Comparison of ENCODE assay signal across 11 mouse cellular contexts in the genomic region with DNA sequence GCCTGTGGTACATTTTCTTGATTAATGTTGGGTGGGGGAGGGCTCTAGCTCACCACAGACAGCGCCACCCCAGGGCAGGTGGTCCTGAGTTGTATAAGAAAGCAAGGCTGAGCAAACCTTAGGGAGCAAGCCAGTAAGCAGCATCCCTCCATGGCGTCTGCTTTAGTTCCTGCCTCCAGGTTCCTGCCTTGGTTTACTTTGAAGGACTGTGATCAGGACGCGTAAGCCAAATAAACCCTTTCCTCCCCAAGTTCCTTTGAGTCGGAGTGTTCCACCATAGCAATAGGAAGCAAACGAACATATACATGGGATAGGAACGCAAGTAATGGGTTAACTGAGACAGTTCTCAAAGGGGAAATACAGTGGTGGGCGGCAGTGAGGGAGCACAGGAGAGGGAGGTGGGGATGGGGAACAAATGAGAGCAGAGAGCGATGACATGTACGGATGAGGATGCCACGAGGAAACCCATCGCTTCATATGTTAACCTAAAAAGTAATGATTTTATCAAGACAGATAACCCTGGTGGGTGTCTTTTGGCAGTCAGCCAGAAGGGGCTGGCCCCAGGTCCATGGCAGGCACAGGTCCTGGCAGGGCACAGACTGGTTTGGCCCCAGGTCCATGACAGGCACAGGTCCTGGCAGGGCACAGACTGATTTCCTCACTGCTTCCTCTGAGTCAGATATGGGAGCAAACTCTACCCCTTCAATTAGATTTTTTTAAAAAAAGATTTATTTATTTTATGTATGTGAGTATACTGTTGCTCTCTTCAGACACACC. TPM values are rescaled to one million over a fixed set of nuclear protein-coding genes. Genes with fewer than 3 reads are reported as not detected.
DNase-seq lines count a peak whose midpoint lies in the region; ATAC-seq and TF ChIP-seq lines count a peak whose summit lies in the region.
"Had no signal": no experiment of that assay in that cellular context is flagged by ENCODE, and none has a peak within 500 bp of the region (broad histone marks: within the 10 kb centered on the region; RNA-seq: fewer than 3 reads in every experiment).

No protein-coding gene starts in this region.

- WGBS in heart, adult 2 months, result 86% methylated on average over 12 of the region's 12 CpGs
- 90% methylated on average over 12 of the region's 12 CpGs for WGBS in limb, embryonic 15.5 days

- H3K9me3 ChIP-seq in limb, embryonic 15.5 days, result no peaks in the 10 kb centered on the region

- no peak overlapping the region for H3K4me2 ChIP-seq in limb, embryonic 15.5 days
- H3K4me2 ChIP-seq: neural tube, embryonic 12.5 days had no signal

- no peak for ATAC-seq in limb, embryonic 15.5 days (ENCODE audit: insufficient number of reproducible peaks, low FRiP score, low TSS enrichment, low read depth)
- no peak for ATAC-seq in erythroblast, adult 5-6 weeks (replicated peaks; ENCODE audit: low FRiP score, poor library complexity, severe bottlenecking)

- H3K27me3 ChIP-seq in heart, adult 2 months (ENCODE audit: control insufficient read depth, insufficient read depth, low read length), result no peaks in the 10 kb centered on the region
- no peaks in the 10 kb centered on the region for H3K27me3 ChIP-seq in limb, embryonic 15.5 days
- H3K27me3 ChIP-seq: neural tube, embryonic 12.5 days had no signal

- no peak overlapping the region for H3K9ac ChIP-seq in heart, adult 2 months (ENCODE audit: low read depth, low read length)
- H3K9ac ChIP-seq in limb, embryonic 15.5 days, result no peak overlapping the region
- H3K9ac ChIP-seq: neural tube, embryonic 12.5 days had no signal

- no peak overlapping the region; the same call in 1 of the 2 replicates for H3K27ac ChIP-seq in heart, adult 2 months
- 0 out of 2 replicates have a peak overlapping the region, but pooled peaks have one; percentile 92 for H3K27ac ChIP-seq in limb, embryonic 15.5 days
- H3K27ac ChIP-seq: neural tube, embryonic 12.5 days had no signal

- 0 out of 2 replicates have a peak, but pooled peaks have one; percentile 11 for TF ChIP-seq CTCF in heart, adult 2 months (IDR thresholded peaks at IDR 0.05)

- H3K79me2 ChIP-seq in heart, adult 2 months (replicated peaks; ENCODE audit: control insufficient read depth, insufficient read depth, low read length), result no peaks in the 10 kb centered on the region

- no peak for TF ChIP-seq POLR2A in heart, adult 2 months (IDR thresholded peaks at IDR 0.05; ENCODE audit: insufficient read depth, low read depth, low read length)

- peak in 1 of 2 experiments; percentile 12 for DNase-seq in heart, adult 2 months
- no peak for DNase-seq in heart, postnatal 36 days
- peak; percentile 31 to 46 for DNase-seq in kidney, postnatal 4 days
- no peak for DNase-seq in kidney, adult 11 months
- DNase-seq in R1 (ENCODE audit: low read depth, low spot score), result peak; percentile 23
- DNase-seq in frontal cortex, postnatal 25 days (ENCODE audit: low spot score in 2 of 2), result no peak
- DNase-seq: gastrocnemius, postnatal 14 days; right cerebral cortex, postnatal 4 days had no signal

- H3K36me3 ChIP-seq in heart, adult 2 months (ENCODE audit: control insufficient read depth, insufficient read depth, low read length), result no peaks in the 10 kb centered on the region; the same call in 1 of the 2 replicates
- no peaks in the 10 kb centered on the region for H3K36me3 ChIP-seq in limb, embryonic 15.5 days
- H3K36me3 ChIP-seq: neural tube, embryonic 12.5 days had no signal

- H3K4me1 ChIP-seq in heart, adult 2 months (ENCODE audit: control insufficient read depth, insufficient read depth, low read length), result peaks cover 7% of the 10 kb centered on the region
- peaks cover 16% of the 10 kb centered on the region for H3K4me1 ChIP-seq in limb, embryonic 15.5 days
- H3K4me1 ChIP-seq: neural tube, embryonic 12.5 days had no signal

- intact Hi-C loops in heart, adult 2 months (cut with DNase I), result no loop called here
- intact Hi-C loops in heart, postnatal 36 days (cut with DNase I), result loop anchor here (2.0 kb wide), 1 partner anchor 26 kb away; the partner anchor contains the start of gene Tnrc6a

- no peak overlapping the region for H3K4me3 ChIP-seq in heart, adult 2 months
- H3K4me3 ChIP-seq in limb, embryonic 15.5 days, result no peak overlapping the region
- H3K4me3 ChIP-seq: neural tube, embryonic 12.5 days had no signal

- no peak for TF ChIP-seq EP300 in heart, adult 2 months (IDR thresholded peaks at IDR 0.05; ENCODE audit: insufficient read depth, low read depth, low read length)

RNA-seq across cellular contexts. Expression of gene Tnrc6a, which starts 27.2 kb away (rescaled TPM):
- total RNA-seq in heart, adult 2 months (2021), result 10 to 100 TPM; 22.8 to 34.2 TPM
- 24.2 and 34.4 TPM in 2 replicates for polyA plus RNA-seq in heart, adult 2 months (2012; rRNA removed)
- total RNA-seq in heart, postnatal 36 days (2021), result 10 to 100 TPM; 32.6 to 36.9 TPM
- 38.2 and 43.5 TPM in 2 replicates for polyA plus RNA-seq in limb, embryonic 15.5 days (2015; fragmentation: Nextera tagmentation; extraction: Ambion mirVana)
- total RNA-seq in erythroblast, adult 5-6 weeks (2015; ENCODE audit: low replicate concordance), result 5.4 and 13.6 TPM in 2 replicates
- 12.1 and 15.5 TPM in 2 replicates for total RNA-seq in erythroblast, adult 5-6 weeks (2017; ENCODE audit: low replicate concordance)

Comparison
In these comparisons a context has a peak if more than half of its experiments do, and no peak if none do; other contexts are left out.
1. DNase-seq: peak in kidney, postnatal 4 days (2 of 2) and R1 (single experiment); none in heart, postnatal 36 days (0 of 2), kidney, adult 11 months (single experiment) and frontal cortex, postnatal 25 days (0 of 2).